Mouse (Mus musculus) limb, embryonic 10.5 days (tissue): ENCODE data around the gene A630001G21Rik. TPM values are rescaled to one million over a fixed set of nuclear protein-coding genes. Genes with fewer than 3 reads are reported as not detected.

Experiments
- DNase-seq: peaks from one replicate; pipeline ENCODE4 v3.0.0-alpha.2; 2017; ENCODE audit warnings: low spot score
- H3K27ac ChIP-seq: fragments of 300-500 bp; sonication (generic); 2 replicates; pipeline ENCODE4 v1.5.1; 2016; ENCODE audit warnings: mild to moderate bottlenecking
- H3K27me3 ChIP-seq: fragments of 300-500 bp; sonication (generic); 2 replicates; pipeline ENCODE4 v1.6.1; 2016; ENCODE audit warnings: low read depth, mild to moderate bottlenecking; ENCODE audit not compliant: poor library complexity, severe bottlenecking
- H3K36me3 ChIP-seq: fragments of 300-500 bp; sonication (generic); 2 replicates; pipeline ENCODE4 v1.6.1; 2016; ENCODE audit warnings: mild to moderate bottlenecking, moderate library complexity
- H3K4me1 ChIP-seq: fragments of 300-500 bp; sonication (generic); 2 replicates; pipeline ENCODE4 v1.6.1; 2016
- H3K4me3 ChIP-seq: fragments of 300-500 bp; sonication (generic); 2 replicates; pipeline ENCODE4 v1.5.1; 2016; ENCODE audit warnings: mild to moderate bottlenecking, moderate library complexity
- H3K9me3 ChIP-seq: fragments of 300-500 bp; sonication (generic); replicated peaks from 2 replicates; pipeline ENCODE4 v1.6.1; 2016; ENCODE audit warnings: mild to moderate bottlenecking
- WGBS: fragments of 180-500 bp; shearing (Covaris S2); methylation state at CpG from one replicate; pipeline ENCODE4 v1.1.7; 2016; 5-methylcytosine and 5-hydroxymethylcytosine counted together
- polyA plus RNA-seq: library from polyadenylated mRNA; unstranded; fragments of >200 nt; fragmentation: Nextera tagmentation; extraction: Ambion mirVana; gene quantifications from 2 replicates; pipeline ENCODE4 v1.2.1, GENCODE M21; 2016

A630001G21Rik gene
- polyA plus RNA-seq, 1 experiment from 2014 or later = 0.48 TPM

- no peak for DNase-seq
- 90% methylated on average over 5 of the region's 5 CpGs for WGBS
These were observed 36.1 kb downstream of the A630001G21Rik start for GRCm38 (mm10) chr1:85742333-85742732.

DNA sequence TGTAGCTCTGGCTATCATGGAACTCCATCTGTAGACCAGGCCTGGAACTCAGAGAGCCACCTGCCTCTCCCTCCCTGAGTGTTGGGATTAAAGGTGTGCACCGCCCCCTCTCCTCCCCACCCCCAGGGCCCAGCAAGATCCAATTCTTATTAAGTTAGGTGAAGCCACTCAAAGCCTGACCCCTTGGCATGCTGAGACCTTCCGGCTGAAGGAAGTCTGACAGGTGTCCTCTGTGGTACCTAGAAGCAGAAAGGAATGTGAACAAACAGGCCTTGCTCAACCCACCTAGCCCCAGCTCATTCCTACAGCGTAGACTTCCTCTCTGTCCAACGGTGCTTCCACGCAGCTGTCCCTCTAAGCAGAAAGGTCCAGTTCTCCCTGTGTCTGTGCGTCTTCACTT lies 37.5 kb downstream of the A630001G21Rik start:
- Histone ChIP-seq H3K4me3 (no peak overlapping the region), H3K36me3 (no peaks in the 10 kb centered on the region), H3K9me3 (no peaks in the 10 kb centered on the region), H3K4me1 (no peaks in the 10 kb centered on the region), H3K27ac (no peak overlapping the region), H3K27me3 (no peaks in the 10 kb centered on the region)
- 87% methylated on average over 6 of the region's 6 CpGs for WGBS
- no peak for DNase-seq

More at GRCm38 (mm10) chr1:85742333-85742732, 36.1 kb downstream of the A630001G21Rik start:
- Histone ChIP-seq H3K4me3 (no peak overlapping the region), H3K36me3 (no peaks in the 10 kb centered on the region), H3K9me3 (no peaks in the 10 kb centered on the region), H3K27ac (no peak overlapping the region), H3K4me1 (no peaks in the 10 kb centered on the region), H3K27me3 (no peaks in the 10 kb centered on the region)

DNA sequence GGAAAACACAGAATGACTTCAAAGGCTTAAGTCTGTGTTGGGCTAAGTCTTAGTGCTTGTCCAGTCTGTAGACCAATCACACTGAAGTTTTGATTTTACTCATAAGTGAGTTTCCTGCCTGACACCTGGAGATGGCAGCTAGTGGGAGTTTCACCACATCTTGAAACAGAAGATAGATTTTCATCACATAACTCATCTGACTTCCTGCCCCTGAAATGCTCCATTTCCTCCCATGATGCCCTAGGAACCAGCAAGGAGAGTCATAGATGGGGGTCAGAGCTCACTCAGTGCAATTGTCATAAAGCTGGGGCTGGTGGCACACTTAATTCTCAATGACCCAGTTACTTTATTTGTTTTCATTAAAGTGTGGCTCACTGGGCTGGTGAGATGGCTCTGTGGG lies 38.6 kb downstream of the A630001G21Rik start:
- no peaks in the 10 kb centered on the region for H3K9me3 ChIP-seq
- H3K36me3 ChIP-seq = no peaks in the 10 kb centered on the region
- DNase-seq = no peak
- H3K27me3 ChIP-seq = no peaks in the 10 kb centered on the region
- no peak overlapping the region for H3K4me3 ChIP-seq
- 0 out of 2 replicates have a peak, but pooled peaks cover 3% of the 10 kb centered on the region for H3K4me1 ChIP-seq
- no peak overlapping the region for H3K27ac ChIP-seq

GRCm38 (mm10) chr1:85739000-85739399 lies 39.4 kb downstream of the A630001G21Rik start:
- H3K36me3 ChIP-seq = no peaks in the 10 kb centered on the region
- no peak overlapping the region for H3K4me3 ChIP-seq
- no peaks in the 10 kb centered on the region for H3K9me3 ChIP-seq
- 91% methylated on average over 4 of the region's 4 CpGs for WGBS
- H3K4me1 ChIP-seq = 0 out of 2 replicates have a peak, but pooled peaks cover 3% of the 10 kb centered on the region
- H3K27ac ChIP-seq = no peak overlapping the region
- no peaks in the 10 kb centered on the region for H3K27me3 ChIP-seq
- no peak for DNase-seq

DNA sequence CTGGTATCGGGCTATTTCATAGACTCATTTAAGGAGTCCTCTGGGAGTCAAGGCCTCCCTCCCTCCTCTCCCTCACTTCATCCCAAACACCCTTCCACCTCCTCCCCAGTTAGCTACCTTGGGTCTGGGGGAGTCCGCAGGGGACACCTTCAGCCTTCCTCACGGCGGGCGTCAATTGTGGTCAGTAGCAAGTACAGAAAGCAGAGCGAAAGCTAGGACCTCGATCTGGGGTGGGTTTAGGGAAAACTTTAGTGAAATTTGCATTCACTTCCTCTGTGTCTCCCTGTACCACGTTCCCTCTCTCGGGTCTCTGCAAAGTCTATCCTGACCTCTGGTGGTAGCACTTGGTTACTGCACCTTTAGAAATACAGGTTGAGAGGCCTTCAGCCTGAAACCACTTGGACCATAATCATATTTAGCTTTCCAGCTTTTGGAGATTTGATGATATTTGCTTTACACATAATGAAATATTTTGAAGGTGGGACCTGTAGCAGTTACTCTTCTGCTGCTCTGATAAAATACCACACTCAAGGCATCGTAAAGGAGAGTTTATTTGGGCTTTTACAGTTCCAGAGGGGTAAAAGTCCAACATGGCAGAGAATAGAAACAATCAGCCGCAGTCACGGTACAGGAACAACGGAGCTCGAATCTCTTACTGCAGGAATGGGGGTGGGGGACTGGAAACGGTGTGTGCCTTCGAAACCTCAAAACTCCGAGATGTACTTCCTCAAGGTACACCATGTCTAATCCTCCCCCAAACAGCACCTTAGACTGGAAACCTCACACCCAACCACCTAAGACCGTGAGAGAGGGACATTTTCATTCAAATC lies 41.9 kb downstream of the A630001G21Rik start:
- DNase-seq = peak; percentile 58
- H3K27me3 ChIP-seq = no peaks in the 10 kb centered on the region
- no peaks in the 10 kb centered on the region for H3K36me3 ChIP-seq
- H3K27ac ChIP-seq = peak overlapping the region; percentile 59; the same call in 1 of the 2 replicates
- H3K9me3 ChIP-seq = no peaks in the 10 kb centered on the region
- H3K4me3 ChIP-seq = peak overlapping the region; percentile 28
- WGBS = 40% methylated on average over 18 of the region's 18 CpGs
- H3K4me1 ChIP-seq = 0 out of 2 replicates have a peak, but pooled peaks cover 3% of the 10 kb centered on the region

DNA sequence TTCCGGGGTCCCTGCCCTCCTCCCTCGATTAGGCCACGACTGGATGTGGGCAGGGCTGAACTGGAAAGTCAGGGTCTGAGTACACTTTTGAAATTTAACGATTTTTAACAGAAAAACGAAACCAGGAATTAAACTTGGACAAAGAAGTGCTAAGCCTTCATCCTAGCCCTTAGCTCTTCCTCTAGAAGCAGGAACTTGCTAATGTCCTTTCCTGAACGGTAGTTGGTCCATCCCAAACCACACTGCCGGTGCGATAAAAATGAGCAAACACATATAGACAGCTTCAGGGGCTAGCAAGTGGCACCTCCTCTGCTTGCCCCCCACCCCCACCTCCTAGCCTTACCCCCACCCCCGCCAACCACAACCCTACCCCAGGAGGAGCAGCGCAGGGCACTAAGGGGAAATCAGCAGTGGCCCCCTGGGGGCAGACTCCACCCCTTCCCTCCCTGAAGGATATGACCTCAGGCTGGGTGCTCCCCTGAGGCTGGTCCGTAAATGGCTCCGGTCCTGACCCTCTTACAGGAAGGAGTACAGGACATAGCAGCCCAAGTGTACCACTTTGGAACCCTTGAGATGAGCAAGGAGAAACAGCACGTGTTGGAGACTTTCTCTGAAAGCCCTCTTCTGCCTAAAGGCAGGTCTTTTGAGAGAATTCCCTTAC lies 42.9 kb downstream of the A630001G21Rik start:
- no peaks in the 10 kb centered on the region for H3K36me3 ChIP-seq
- no peak overlapping the region for H3K4me3 ChIP-seq
- H3K9me3 ChIP-seq = no peaks in the 10 kb centered on the region
- WGBS = 73% methylated on average over 13 of the region's 13 CpGs
- 0 out of 2 replicates have a peak, but pooled peaks cover 3% of the 10 kb centered on the region for H3K4me1 ChIP-seq
- no peaks in the 10 kb centered on the region for H3K27me3 ChIP-seq
- no peak for DNase-seq
- H3K27ac ChIP-seq = no peak overlapping the region

DNA sequence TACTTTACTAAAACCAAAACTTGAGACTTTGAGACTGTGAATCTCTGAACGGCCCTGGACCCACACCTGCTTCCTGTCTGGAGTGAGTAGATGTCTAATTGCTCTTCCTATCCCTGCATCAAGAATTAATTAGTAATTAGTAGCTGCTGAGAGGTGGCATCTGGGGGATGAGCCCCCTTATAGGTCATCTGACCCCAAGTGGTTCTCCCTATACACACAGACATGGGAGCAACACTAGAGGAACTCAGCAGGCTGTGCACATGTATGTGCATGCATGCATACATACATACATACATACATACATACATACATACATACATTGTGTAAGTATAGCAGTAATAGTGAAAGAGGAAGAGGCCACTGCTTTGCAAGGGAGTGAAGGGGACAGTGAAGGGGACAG lies 43.9 kb downstream of the A630001G21Rik start:
- H3K36me3 ChIP-seq = no peaks in the 10 kb centered on the region
- H3K27me3 ChIP-seq = no peaks in the 10 kb centered on the region
- no peaks in the 10 kb centered on the region for H3K9me3 ChIP-seq
- no peak overlapping the region for H3K4me3 ChIP-seq
- H3K27ac ChIP-seq = no peak overlapping the region
- 82% methylated on average over 1 of the region's 1 CpGs for WGBS
- DNase-seq = no peak
- 0 out of 2 replicates have a peak, but pooled peaks cover 3% of the 10 kb centered on the region for H3K4me1 ChIP-seq

DNA sequence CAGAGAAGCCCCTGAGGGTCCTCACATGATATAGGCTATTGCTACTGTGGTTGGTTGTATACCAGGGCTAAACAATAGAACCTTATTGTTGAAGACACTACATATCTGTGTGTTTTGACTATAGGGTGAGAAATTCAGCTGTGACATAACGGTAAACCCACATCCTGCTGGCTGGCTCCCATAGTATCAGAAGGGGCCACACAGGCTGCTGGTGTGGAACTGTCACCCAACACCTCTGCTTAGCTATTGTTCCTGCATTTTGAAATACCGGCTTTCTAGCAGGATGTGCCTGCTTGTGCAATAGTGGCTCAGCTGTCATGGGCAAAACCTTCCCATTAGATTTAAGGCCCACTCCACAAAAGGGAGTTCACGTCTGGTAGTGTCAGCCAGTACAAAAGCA lies 45.9 kb downstream of the A630001G21Rik start:
- WGBS = 87% methylated on average over 3 of the region's 3 CpGs
- no peak for DNase-seq
- no peaks in the 10 kb centered on the region for H3K9me3 ChIP-seq

GRCm38 (mm10) chr1:85730471-85730870 lies 48.0 kb downstream of the A630001G21Rik start:
- Histone ChIP-seq H3K9me3 (no peaks in the 10 kb centered on the region), H3K27ac (no peak overlapping the region), H3K4me1 (no peaks in the 10 kb centered on the region), H3K27me3 (no peaks in the 10 kb centered on the region), H3K4me3 (no peak overlapping the region), H3K36me3 (no peaks in the 10 kb centered on the region)
- WGBS = 92% methylated on average over 6 of the region's 6 CpGs
- no peak for DNase-seq

More for the DNA sequence above, 45.9 kb downstream of the A630001G21Rik start:
- Histone ChIP-seq H3K27me3 (no peaks in the 10 kb centered on the region), H3K4me1 (0 out of 2 replicates have a peak, but pooled peaks cover 3% of the 10 kb centered on the region), H3K27ac (no peak overlapping the region), H3K36me3 (no peaks in the 10 kb centered on the region), H3K4me3 (no peak overlapping the region)

GRCm38 (mm10) chr1:85720220-85720893 lies 58.1 kb downstream of the A630001G21Rik start:
- no peak overlapping the region for H3K27ac ChIP-seq
- peaks cover 5% of the 10 kb centered on the region; the same call in 1 of the 2 replicates for H3K4me1 ChIP-seq
- no peak for DNase-seq
- 80% methylated on average over 10 of the region's 10 CpGs for WGBS
- H3K9me3 ChIP-seq = no peaks in the 10 kb centered on the region
- H3K36me3 ChIP-seq = no peaks in the 10 kb centered on the region
- no peak overlapping the region for H3K4me3 ChIP-seq
- no peaks in the 10 kb centered on the region for H3K27me3 ChIP-seq

GRCm38 (mm10) chr1:85719049-85719448 lies 59.4 kb downstream of the A630001G21Rik start:
- no peaks in the 10 kb centered on the region for H3K36me3 ChIP-seq
- H3K9me3 ChIP-seq = no peaks in the 10 kb centered on the region
- H3K4me3 ChIP-seq = no peak overlapping the region
- peaks cover 5% of the 10 kb centered on the region; the same call in 1 of the 2 replicates for H3K4me1 ChIP-seq
- DNase-seq = no peak
- 83% methylated on average over 4 of the region's 4 CpGs for WGBS
- no peaks in the 10 kb centered on the region for H3K27me3 ChIP-seq
- H3K27ac ChIP-seq = no peak overlapping the region

- H3K27ac ChIP-seq = no peak overlapping the region
- no peaks in the 10 kb centered on the region; the same call in 1 of the 2 replicates for H3K4me1 ChIP-seq
- no peaks in the 10 kb centered on the region for H3K27me3 ChIP-seq
- no peaks in the 10 kb centered on the region for H3K36me3 ChIP-seq
- WGBS = 75% methylated on average over 7 of the region's 7 CpGs
- no peak overlapping the region for H3K4me3 ChIP-seq
- H3K9me3 ChIP-seq = no peaks in the 10 kb centered on the region
- DNase-seq = no peak
These were observed 61.9 kb downstream of the A630001G21Rik start for GRCm38 (mm10) chr1:85716447-85717027.
